Mouse (Mus musculus) monocyte, adult 5-6 weeks (primary cell): ENCODE measurements around the gene Ufd1. TPM values are rescaled to one million over a fixed set of nuclear protein-coding genes. Genes with fewer than 3 reads are reported as not detected.

Experiments
- ATAC-seq: fragments of 153-309, 156-312 bp; replicated peaks from 2 replicates; pipeline ENCODE4 v1.8.0; 2017; ENCODE audit warnings: mild to moderate bottlenecking; ENCODE audit not compliant: low TSS enrichment, insufficient number of reproducible peaks, severe bottlenecking, poor library complexity, low FRiP score
- total RNA-seq: library from RNA; stranded (forward); fragments of 200-1000, 200-491, 200-594 nt; gene quantifications from 3 replicates; pipeline ENCODE4 v1.2.3, GENCODE M21; 2017

Ufd1 gene
- 110 to 126 TPM (median 113 TPM) in 3 replicates for total RNA-seq

DNA sequence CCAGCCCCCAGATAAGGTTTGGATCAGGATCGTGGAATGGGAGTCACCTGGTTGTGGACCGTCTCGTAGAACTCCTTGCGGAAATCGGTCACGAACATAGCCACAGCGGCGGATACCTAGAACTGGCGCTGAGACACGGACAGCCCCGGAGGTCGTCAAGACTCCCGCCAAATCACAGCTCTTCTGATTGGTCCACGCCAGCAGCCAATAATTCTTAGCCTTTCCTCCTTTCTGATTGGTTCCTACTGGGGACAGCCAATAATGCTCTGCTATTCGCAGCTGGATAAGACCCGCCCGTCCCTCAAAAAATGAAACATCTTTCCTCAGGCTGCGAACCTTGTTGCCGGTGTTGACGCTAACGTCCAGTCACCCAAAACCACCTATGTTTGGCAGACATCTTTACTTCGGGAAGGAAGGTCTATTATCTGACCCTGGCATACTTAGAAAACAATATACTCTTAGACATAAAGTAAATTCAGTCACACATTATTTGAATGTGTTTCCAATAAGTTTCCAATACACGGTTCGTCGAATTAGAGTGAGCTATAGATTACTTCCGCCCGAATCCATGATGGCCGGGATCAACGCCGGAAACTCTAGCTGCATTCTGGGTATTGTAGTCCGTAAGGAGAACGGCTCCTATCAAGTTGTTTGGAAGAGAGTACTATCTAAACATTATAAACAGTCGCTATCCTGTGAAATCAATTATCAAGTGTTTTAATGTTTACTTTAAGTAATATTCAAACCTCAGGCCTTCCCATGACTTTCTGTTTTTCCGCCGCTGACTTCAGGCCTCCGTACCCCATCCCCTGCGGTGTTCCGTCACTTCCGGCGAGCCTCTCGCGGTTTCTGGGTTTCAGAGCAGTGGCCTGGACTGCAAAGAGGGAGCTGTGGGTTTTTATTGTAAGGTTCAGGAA lies at the start of gene Ufd1, which contains the start of gene Cdc45:
Gene Ufd1 (plus strand): TSS at position 312 of the 917 bp plus-strand sequence.
Gene Cdc45 (minus strand): TSS at position 520 of the 917 bp plus-strand sequence.
- ATAC-seq, result peak; percentile 90

DNA sequence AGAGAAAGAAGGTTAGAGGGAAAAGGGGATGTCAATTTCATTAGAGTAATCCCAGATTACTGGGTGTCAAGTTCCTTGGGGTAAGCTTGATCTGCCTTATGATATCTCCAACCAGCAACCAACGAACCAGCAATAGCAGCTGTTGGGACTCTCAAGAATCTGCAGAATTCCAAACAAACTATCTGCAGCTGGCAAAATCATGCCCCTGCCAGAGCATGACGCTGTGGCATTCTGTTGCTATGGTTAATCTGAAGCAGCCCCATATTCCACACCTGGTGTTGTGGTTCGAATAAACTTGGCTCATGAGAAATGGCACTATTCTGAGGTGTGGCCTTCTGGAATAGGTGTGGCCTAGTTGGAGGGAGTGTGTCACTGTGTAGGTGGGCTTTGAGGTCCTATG lies 48.6 kb upstream of the Ufd1 start:
- ATAC-seq, result no peak

DNA sequence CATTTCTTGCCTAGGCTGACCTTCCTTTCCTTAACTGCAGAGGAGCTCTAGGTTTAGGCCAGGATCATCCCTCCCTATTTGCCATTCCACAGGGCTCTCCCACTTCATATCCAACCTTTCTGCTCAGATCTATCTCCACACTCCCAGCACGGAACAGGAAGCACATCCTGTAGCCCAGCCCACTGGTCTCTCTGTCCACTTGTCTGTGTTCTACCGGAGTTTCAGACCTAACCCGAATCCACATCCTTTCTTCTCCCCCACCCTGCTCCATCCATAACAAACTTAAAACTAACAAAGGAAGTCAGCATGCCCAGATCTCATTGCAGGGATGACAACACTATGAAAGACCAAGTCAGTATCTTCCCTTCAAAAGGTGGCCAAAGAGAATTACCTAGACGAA lies 45.2 kb upstream of the Ufd1 start:
- no peak for ATAC-seq

DNA sequence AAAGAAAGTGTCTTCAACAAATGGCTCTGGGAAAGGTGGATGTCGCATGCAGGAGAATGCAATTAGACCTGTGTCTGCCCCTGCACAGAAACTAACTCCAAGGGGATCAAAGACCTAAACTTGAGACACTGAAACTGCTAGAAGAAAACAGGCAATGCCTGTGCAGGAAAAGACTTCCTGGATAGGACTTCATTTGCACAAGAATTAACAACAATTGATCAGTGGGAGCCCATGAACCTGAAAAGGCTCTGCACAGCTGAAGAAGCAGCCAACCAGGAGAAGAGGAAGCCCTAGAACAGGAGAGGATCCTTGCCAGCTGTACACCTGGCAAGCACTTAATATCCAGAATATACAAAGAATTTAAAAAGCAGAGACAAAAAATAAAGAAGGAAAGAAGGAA lies 42.1 kb upstream of the Ufd1 start:
- ATAC-seq, result no peak

DNA sequence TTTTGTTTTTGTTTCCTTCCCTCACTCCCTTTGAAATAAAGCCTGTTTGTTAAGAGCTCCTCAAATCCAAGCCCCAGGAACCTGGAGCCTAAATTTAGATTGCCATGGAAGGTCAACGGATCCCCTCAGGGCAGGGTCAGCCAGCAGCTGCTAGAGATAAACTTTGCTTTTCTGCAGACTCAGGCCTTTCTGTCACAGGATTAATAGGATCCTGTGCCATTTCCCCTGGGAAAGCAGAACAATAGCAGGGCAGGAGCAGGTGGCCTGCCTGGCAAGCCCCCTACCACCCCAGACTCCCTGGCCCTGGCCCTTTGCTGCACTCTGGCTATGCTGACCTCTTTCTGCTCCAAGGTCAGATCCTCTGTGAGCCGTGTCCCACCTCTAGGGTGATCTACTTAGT lies 37.6 kb upstream of the Ufd1 start:
- ATAC-seq, result no peak

DNA sequence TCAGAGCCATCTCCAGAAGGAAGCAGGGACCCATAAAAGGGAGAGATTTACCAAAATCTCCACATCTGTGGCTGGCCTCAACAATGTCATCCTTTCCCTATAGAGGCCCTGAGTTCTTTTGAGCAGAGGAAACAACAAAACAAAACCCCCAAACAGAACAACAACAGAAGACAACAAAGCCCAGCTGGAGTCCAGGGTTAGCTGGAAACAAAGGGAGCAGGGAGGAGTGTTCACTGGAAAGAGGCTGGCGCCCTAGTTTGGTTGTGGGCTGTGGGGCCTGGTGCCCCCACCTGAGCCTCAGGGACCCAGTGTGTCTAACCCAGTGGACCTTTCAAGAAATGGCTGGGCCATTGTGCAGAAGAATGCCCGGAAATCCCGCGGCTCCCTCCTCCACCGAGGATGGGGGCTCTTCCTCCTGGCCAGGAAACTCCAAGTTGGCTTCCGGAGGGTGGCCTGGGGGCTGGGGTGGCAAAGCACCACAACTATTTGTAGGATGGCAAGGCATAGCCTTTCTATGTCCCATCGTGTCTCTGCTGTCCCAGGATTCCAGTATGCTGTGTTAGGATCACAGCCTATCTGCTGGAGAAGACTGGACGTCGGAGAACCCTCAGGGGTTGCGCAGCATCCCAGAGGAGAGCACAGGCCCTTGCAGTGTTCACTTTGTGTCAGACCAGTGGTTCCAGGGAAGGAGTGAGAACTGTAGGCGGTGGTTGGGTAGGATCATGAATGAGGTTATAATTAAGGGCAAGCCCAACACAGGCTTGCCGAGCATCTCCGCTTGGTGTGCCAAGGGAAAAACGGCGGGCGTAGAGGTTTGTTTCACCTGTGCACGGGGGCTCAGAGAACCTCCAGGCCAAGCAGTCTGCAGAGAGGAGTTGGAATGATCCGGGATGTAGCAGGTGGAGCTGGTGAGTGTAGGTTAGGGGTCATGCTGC lies 35.7 kb upstream of the Ufd1 start:
- ATAC-seq, result no peak

DNA sequence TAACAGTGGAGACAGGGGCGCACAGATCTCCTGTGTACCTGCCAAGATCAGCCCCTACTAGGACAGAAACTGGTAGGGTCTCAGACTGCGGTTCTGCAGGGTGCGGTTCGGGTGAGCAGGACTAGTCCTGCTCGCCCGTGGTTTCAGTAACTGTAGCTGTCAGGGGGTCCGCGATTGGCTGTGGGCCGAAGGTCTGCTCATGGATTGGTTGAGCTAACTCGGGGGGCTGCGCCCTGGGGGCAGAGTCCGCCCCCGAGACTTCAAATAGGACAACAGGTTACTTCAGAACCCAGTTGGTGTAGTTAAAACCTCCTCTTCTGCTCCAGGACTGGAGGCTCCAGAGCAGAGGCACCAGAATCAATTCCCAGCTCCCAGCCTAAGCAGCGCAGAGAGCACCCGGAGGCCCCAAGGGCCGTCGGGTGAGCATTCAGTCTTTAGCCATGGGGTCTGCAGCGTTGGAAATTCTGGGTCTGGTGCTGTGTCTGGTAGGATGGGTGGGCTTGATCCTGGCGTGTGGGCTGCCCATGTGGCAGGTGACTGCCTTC lies 35.0 kb upstream of the Ufd1 start, which contains the start of gene Cldn5:
Gene Cldn5 (plus strand): TSS at position 292 of the 545 bp plus-strand sequence.
- no peak for ATAC-seq

DNA sequence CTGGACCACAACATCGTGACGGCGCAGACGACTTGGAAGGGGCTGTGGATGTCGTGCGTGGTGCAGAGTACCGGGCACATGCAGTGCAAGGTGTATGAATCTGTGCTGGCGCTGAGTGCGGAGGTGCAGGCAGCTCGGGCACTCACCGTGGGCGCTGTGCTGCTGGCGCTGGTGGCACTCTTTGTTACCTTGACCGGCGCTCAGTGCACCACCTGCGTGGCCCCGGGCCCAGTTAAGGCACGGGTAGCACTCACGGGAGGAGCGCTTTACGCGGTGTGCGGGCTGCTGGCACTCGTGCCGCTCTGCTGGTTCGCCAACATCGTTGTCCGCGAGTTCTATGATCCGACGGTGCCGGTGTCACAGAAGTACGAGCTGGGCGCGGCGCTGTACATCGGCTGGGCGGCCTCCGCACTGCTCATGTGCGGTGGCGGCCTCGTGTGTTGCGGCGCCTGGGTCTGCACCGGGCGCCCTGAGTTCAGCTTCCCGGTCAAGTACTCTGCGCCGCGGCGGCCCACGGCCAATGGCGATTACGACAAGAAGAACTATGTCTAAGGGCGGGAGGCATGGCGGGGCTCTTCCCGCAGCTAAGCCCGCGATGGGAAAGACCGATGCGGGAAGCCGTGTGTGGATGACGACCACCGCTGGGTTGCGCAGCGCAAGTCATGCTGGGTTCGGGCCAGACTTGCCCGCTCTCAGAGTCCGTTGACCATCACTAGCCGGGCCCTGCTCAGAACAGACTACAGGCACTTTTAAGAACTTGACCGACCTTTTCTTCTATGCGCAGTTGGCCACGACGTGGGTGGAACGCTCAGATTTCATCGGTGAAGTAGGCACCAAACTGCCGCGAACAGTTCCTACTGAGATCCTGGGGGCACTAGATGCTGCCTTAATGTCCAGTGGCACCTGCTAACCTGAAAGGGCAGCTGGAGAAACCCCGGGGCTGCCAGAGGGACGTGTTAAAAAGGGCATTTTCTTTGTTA lies 34.2 kb upstream of the Ufd1 start:
- no peak for ATAC-seq

DNA sequence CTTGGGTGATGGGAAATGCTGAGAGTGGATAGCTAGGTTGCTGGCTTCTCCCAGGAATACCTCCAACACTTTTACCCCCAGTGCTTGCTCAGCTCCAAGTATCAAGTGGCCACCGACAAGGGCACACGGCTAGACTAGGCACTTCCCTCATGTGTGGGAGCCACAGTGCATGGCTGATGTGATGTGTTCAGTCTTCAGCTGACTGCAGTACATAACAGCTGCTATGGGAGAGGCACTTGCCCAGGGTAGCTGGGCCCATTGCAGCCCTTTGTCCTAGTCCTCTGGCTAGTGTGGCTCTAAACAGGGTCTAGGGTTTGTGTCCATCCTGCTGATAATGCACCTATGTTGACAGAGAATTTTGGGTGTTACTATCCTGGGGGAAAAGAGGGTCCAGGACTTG lies 33.1 kb upstream of the Ufd1 start:
- no peak for ATAC-seq

DNA sequence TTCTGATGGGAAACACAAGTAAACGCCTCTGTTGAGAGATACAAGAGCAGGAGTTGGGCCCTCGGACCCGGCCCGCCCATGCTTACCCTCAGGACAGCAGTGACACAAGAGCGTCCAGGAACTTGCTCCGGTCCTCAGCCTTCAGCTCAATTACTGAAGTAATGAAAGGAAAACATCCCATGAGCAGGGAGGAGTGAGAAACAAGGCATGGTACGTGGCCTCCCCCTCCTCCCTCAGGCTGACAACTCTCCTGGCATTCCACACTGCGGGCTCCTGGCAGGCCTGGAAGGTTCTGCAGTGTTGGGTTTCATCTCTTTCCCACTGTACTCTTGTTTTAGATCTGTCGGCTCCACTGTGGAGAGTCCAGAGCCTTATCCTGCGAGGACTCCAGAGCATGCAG lies 29.8 kb upstream of the Ufd1 start:
- ATAC-seq, result no peak

DNA sequence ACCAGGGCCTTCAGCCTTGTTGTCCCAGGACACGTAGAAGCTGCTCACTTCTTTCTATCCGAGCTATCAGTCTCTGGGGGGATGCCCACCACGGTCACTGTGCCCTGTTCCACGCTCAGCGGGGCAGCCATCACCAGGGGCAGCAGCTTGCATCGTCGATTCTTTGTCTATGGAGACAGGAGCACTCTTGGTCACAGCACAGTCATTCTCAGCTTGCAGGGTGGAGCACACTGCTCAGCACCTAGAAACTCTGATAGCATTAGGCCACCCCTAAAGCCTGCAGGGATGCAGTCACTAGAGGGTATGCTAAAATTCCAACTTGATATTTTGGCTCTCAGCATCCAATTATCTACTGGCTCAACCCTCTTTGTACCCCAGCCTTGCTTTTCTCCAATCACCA lies 26.6 kb upstream of the Ufd1 start:
- ATAC-seq, result no peak

DNA sequence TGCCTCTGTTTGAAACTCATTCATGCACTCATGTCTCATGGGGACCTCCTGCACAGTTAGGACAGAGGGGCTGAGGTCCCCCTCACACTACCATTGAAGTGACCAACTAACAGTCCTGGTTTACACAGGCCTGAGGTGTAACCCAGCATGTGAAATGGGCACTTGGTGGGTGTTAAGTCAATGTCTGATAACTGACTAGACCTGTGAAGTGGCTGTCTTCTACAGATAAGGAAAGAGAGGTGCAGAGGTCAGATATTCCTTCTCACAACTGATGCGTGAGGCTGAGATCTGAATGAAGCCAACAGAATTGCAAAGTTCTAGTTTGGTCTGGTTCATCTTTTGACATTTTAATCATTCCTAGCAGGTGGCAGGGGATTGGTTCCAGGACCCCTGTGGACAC lies 26.1 kb upstream of the Ufd1 start:
- ATAC-seq, result no peak

DNA sequence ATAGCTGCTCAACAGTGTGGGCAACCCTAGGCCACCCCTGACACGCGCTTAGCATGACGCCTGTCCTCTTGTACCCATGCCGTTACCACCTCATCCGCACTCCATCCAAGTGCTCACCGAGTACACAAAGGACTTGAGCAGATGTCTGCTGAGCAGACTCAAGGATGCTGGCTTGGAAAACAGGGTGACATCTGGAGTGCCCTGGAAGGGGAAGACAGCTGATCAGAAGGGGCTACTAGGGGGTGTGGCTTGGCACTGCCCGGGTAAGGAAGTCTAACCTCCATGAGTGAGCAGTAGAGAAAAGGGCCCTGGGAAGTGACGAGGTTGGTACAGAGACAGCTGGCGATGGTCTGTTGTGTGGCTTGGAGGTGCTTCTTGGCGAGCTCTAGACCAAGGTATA lies 24.9 kb upstream of the Ufd1 start:
- no peak for ATAC-seq

DNA sequence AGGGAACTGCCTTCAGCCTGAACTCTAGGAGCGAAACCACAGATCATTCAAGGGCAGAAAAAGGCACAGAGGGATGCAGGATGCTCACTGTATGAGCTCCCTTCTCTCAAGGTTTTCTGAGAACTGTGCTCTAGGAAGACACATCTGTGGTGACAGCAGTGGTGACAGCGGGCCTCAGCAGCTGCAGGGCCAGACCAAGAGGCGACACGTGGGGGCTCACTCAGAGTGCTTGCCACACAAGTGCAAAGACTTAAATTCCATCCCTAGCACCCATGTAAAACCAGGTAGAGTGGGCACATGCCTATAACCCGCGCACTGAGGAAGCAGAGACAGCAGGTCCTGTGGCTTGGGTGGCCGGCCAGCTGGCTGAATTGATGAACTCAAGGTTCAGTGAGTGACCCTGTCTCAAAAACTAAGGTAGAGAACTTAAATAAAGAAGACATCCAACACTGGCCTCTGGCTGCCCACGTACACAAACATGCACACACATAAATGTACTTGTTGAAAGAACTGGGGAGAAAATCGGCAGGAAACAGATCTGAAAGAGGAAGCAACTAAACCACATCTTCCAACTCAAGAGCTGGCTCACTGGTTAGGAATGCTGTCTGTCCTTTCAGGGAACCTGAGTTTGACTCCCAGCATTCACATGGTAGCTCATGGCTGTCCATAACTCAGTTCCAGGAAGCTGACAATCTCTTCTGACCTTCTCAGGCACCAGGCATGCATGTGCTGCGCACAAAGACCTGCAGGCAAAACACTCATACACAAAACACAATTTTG lies 22.8 kb upstream of the Ufd1 start:
- no peak for ATAC-seq

DNA sequence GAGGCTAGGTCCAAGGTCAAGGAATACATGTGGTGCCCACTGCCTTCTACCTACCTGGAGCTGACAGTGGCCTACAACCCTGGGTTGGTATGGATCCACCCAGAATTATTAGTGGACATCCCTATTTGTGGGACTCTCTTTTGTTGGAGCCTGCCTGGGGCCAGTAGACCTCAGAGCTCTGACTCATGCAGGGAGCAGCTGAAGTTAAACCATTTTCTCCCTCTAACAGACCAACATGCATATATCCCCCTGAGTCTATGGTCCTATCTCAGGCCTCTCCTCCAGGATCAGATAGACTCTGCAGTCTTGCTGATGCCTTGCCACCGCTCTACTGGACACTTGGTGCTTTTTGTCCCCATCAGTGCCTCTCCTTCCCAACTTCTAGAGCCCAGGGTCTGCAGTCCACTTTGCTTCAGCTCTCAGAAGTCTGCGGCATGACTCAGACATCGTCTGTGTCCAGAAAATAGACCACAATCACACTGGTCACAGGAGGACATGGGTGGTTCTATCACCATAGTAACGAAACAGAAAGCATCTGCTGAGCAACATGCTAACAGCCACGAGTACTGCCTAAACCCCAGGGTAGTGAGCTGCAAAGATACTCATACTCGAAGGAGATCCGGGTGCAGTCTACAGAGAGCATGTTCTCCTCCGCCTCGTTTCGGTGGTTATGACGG lies 16.2 kb upstream of the Ufd1 start:
- ATAC-seq, result no peak

DNA sequence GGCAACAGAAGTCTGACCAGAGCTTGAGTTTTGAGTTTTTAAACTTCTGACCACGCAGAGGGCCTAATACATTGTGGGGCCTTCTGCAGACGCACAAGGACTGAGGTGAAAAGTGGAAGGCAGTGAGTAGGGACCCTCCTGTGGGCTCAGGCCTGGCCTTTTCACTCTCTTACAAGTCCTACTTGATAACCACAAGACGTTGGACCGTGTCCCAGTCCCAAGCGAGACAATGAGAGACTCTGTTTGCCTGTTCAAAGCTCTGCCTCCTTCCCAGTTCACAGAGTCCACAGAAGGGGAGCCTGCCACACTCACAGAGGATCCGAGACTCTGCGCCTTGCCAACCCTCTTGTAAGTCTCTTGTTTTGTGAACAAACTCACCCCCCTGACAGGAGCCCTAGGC lies 14.9 kb upstream of the Ufd1 start:
- ATAC-seq, result no peak

DNA sequence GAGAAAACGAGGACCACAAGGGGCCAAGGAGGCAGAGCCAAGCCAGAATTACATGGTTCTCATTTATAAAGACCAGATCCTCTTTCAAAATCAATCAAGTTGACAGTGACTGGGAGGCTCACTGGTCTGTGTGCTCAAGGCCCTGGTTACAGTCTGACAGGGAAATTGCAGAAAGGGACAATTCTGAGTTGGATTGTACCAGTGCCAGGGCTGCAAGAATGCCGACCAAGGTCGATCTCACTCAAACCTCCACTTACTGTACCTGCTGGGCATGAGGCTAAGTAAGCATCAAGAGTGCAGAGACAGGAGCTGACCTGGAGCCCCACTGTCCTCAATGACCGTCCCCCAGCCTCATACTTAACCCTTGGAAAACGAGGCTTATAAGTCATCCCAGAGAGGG lies 13.4 kb upstream of the Ufd1 start:
- no peak for ATAC-seq
